Comparison of ENCODE assay signal across 21 mouse cellular contexts in the genomic region with DNA sequence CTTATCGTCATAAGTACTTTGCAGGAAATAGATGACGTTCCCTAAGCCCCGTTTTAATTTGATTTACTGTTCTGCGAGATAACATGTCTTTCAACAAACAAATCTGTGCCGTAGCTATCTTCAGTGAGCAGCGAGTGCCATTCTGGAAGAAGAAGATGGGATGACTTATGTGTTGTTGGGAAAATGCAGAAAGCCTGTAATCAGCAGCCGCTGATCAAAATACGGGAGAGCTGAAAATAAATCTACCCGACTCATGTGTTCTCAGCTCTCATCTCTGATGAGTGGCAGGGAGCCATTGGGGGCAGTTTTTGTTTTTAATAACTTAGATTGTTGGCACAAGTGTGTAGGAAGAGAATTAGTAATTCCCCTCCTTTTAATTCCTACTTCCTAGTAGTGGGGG. TPM values are rescaled to one million over a fixed set of nuclear protein-coding genes. Genes with fewer than 3 reads are reported as not detected.
"Had no signal": no experiment of that assay in that cellular context is flagged by ENCODE, and none has a peak within 500 bp of the region (broad histone marks: within the 10 kb centered on the region; RNA-seq: fewer than 3 reads in every experiment).

No protein-coding gene starts in this region.

- ATAC-seq: midbrain, embryonic 16.5 days had no signal

- H3K4me1 ChIP-seq: midbrain, embryonic 10.5 days; midbrain, embryonic 12.5 days; neural tube, embryonic 13.5 days; neural tube, embryonic 15.5 days had no signal

- H3K9ac ChIP-seq: lung, embryonic 14.5 days; midbrain, embryonic 12.5 days; neural tube, embryonic 13.5 days; neural tube, embryonic 15.5 days had no signal

- H3K36me3 ChIP-seq: midbrain, embryonic 10.5 days; midbrain, embryonic 12.5 days; neural tube, embryonic 13.5 days; neural tube, embryonic 15.5 days had no signal

- H3K27me3 ChIP-seq: midbrain, embryonic 12.5 days; neural tube, embryonic 13.5 days; neural tube, embryonic 15.5 days had no signal

- H3K4me2 ChIP-seq: lung, embryonic 14.5 days; midbrain, embryonic 12.5 days; neural tube, embryonic 13.5 days; neural tube, embryonic 15.5 days had no signal

- H3K9me3 ChIP-seq: midbrain, embryonic 10.5 days; midbrain, embryonic 12.5 days; neural tube, embryonic 13.5 days; neural tube, embryonic 15.5 days had no signal

- H3K27ac ChIP-seq: midbrain, embryonic 10.5 days; midbrain, embryonic 12.5 days; neural tube, embryonic 13.5 days; neural tube, embryonic 15.5 days had no signal

- H3K4me3 ChIP-seq: midbrain, embryonic 10.5 days; midbrain, embryonic 12.5 days; myocyte; neural tube, embryonic 13.5 days; neural tube, embryonic 15.5 days had no signal

- DNase-seq: lung, adult 18-20 months; lung, embryonic 14.5 days; lung, postnatal 10 days; lung, postnatal 4 days; midbrain, embryonic 14.5 days; retina, postnatal 1 day; right cerebral cortex, adult 18-20 months; right cerebral cortex, postnatal 25 days; right cerebral cortex, postnatal 4 days; spleen, adult 18-20 months; thymus, adult 18-20 months; thymus, postnatal 14 days; thymus, postnatal 36 days had no signal

RNA-seq across cellular contexts. Expression of a gene that starts 26.4 kb away (rescaled TPM):
- total RNA-seq: megakaryocyte, adult 5-6 weeks; megakaryocyte-erythroid progenitor cell, adult 5-6 weeks had no signal
